Mouse (Mus musculus) layer of hippocampus, postnatal 10 days (tissue): ENCODE measurements around the gene Thra. TPM values are rescaled to one million over a fixed set of nuclear protein-coding genes. Genes with fewer than 3 reads are reported as not detected.

ENCODE experiments used
- DNase-seq, 2 experiments: peaks; one replicate each; pipeline ENCODE4 v3.0.0; 2021; ENCODE audit warnings: low spot score in 2 of 2
- total RNA-seq, 2 experiments: library from RNA; stranded (reverse); gene quantifications; 2 replicates each; pipeline ENCODE4 v1.2.3; 2021

Thra gene
- total RNA-seq, 2 experiments from 2014 or later = 1,331 to 1,411 TPM

- peak; percentile 99 for DNase-seq
Observed at GRCm38 (mm10) chr11:98775348-98776051, 35.1 kb downstream of the Thra start.

GRCm38 (mm10) chr11:98776052-98776764 lies 35.8 kb downstream of the Thra start:
- no peak for DNase-seq

- no peak for DNase-seq
Observed at GRCm38 (mm10) chr11:98776843-98777590, 36.6 kb downstream of the Thra start.

- DNase-seq = no peak
Observed at GRCm38 (mm10) chr11:98777888-98778287, 37.5 kb downstream of the Thra start.

- peak; percentile 69 to 72 for DNase-seq
Observed at GRCm38 (mm10) chr11:98781851-98782512, 41.5 kb downstream of the Thra start.

GRCm38 (mm10) chr11:98782651-98783235 lies 42.3 kb downstream of the Thra start:
- peak; percentile 32 to 49 for DNase-seq

GRCm38 (mm10) chr11:98783236-98783696 lies 42.8 kb downstream of the Thra start:
- DNase-seq = peak; percentile 95

GRCm38 (mm10) chr11:98784139-98784538 lies 43.7 kb downstream of the Thra start:
- no peak for DNase-seq

- no peak for DNase-seq
Observed at GRCm38 (mm10) chr11:98785214-98785613, 44.8 kb downstream of the Thra start.

- DNase-seq = peak; percentile 85 to 88
Observed at GRCm38 (mm10) chr11:98785772-98786281, 45.4 kb downstream of the Thra start.

- peak; percentile 98 to 99 for DNase-seq
Observed at GRCm38 (mm10) chr11:98786359-98787214, 46.1 kb downstream of the Thra start.

GRCm38 (mm10) chr11:98787229-98787628 lies 46.8 kb downstream of the Thra start:
- peak in 1 of 2 experiments; percentile 33 for DNase-seq

GRCm38 (mm10) chr11:98787691-98788090 lies 47.3 kb downstream of the Thra start:
- no peak for DNase-seq

GRCm38 (mm10) chr11:98788139-98788538 lies 47.7 kb downstream of the Thra start:
- no peak for DNase-seq

GRCm38 (mm10) chr11:98788550-98789218 lies 48.2 kb downstream of the Thra start:
- DNase-seq = peak; percentile 80 to 84

- DNase-seq = no peak
Observed at GRCm38 (mm10) chr11:98789219-98789807, 48.9 kb downstream of the Thra start.

- no peak for DNase-seq
Observed at GRCm38 (mm10) chr11:98789824-98790223, 49.4 kb downstream of the Thra start.

GRCm38 (mm10) chr11:98790631-98791205 lies 50.3 kb downstream of the Thra start:
- DNase-seq = no peak
